Mouse (Mus musculus) adrenal gland, adult 18-20 months (tissue): ENCODE measurements around the gene Kazn. TPM values are rescaled to one million over a fixed set of nuclear protein-coding genes. Genes with fewer than 3 reads are reported as not detected.

Experiments used
- DNase-seq, 2 experiments: peaks; one replicate each; pipeline ENCODE4 v3.0.0; 2021 to 2022; ENCODE audit warnings: low spot score in 2 of 2
- total RNA-seq, 2 experiments: library from RNA; stranded (reverse); gene quantifications; 1 replicate in 1 of 2; 2 replicates in 1 of 2; pipeline ENCODE4 v1.2.3; 2021

The Kazn gene
- total RNA-seq, 2 experiments from 2014 or later, result 11.1 to 18.6 TPM

- peak; percentile 29 to 50 for DNase-seq
These were observed 73.1 kb downstream of the Kazn start for GRCm38 (mm10) chr4:142165835-142166701.

- DNase-seq, result no peak
These were observed 73.8 kb downstream of the Kazn start for GRCm38 (mm10) chr4:142165363-142165762.

DNA sequence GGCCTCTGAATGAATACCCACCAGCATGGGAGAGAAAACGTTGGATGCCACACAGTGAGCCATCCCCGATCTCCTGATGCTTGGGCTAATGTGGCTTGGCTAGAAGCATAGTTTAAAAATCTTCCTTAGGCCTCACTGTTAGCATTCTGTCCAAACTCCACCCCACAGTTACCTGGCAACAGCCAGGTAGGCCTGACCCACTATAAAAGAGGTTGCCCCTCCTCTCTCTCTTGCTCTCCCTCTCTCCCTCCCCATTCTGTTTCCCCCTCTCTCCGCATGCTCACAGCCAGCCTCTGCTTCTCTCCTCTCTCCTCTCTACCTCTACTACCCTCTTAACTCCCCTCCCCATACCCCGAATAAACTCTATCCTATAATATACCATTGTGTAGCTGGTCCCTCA lies 74.8 kb downstream of the Kazn start:
- no peak for DNase-seq

DNA sequence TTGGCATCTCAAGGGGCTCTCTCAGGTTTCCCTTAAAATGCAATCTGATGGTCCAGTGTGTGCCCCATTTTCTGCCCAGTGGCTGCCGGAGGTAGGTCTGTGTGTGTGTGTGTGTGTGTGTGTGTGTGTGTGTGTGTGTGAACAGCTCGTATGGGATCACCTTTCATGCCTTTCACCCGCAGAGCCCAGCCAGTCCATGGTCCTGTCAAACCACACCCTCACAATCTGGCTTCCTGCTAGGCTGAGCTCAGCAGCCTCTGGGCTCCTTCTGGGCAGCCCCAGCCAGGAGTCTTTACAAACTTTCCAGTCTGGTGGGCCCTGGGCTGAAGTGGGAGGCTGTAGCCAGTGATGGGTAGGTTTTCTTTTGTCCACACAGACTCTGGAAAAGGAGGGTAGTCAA lies 75.3 kb downstream of the Kazn start:
- DNase-seq, result no peak

- no peak for DNase-seq
These were observed 76.5 kb downstream of the Kazn start for GRCm38 (mm10) chr4:142162729-142163128.

GRCm38 (mm10) chr4:142162102-142162501 lies 77.1 kb downstream of the Kazn start:
- DNase-seq, result no peak

DNA sequence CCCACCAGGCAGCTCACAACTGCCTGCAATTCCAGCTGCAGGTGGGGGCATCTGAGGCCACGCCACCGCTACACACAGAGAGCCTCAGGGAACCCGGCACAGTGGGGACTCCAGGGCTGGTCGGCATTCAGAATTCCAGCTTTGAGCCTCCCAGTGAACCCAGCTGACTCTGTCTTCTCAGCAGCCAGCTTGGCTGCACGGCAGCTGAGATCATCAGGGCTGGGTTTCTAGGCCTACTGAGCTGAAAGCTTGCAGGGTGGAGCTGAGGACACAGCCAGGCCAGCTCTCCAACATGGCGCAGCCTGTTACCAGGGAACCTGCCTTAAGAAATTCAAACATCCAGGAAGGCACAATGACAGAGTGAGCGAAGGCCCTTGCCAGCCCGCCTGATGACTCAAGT lies 79.2 kb downstream of the Kazn start:
- no peak for DNase-seq

- DNase-seq, result no peak
These were observed 82.7 kb downstream of the Kazn start for GRCm38 (mm10) chr4:142156506-142156905.

DNA sequence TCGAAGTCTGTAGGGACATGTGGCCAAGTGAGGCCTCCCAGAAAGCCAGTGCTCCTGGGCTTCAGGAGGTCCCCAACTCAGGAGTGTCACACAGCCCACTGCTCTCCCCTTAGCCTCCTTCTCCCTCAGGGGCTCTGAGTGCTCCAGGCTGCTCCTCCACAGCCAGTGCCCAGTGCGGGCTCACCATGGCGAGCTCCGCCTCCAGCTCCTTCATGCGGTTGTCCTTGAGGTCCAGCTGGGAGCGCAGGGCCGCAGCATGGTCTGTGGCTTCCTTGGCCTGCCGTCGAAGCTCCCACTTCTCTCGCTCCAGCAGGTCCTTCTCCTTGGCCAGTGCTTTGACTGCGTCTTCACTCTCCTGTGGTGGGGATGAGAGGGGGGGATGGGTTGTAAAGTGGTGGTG lies 85.0 kb downstream of the Kazn start:
- DNase-seq, result peak in 1 of 2 experiments; percentile 37

DNA sequence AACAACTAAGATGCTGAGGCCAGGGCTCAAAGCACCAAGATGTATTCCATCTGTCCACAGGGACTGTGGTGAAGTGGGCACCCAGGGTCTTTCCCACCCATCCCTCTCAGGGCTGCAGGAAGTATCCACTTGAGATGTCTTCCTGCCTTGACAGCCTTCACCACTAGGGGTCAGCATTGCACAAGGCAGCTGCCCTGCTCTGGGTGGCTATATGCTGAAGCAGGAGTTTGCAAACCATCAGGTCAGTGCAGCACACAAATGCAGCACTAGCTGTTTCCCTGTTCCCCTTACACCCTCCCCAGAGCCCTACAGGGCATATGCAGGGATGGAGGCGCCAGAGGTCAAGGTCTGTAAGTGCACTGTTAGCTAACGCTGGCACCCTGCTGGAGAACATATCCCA lies 85.7 kb downstream of the Kazn start:
- DNase-seq, result peak; percentile 87 to 88

DNA sequence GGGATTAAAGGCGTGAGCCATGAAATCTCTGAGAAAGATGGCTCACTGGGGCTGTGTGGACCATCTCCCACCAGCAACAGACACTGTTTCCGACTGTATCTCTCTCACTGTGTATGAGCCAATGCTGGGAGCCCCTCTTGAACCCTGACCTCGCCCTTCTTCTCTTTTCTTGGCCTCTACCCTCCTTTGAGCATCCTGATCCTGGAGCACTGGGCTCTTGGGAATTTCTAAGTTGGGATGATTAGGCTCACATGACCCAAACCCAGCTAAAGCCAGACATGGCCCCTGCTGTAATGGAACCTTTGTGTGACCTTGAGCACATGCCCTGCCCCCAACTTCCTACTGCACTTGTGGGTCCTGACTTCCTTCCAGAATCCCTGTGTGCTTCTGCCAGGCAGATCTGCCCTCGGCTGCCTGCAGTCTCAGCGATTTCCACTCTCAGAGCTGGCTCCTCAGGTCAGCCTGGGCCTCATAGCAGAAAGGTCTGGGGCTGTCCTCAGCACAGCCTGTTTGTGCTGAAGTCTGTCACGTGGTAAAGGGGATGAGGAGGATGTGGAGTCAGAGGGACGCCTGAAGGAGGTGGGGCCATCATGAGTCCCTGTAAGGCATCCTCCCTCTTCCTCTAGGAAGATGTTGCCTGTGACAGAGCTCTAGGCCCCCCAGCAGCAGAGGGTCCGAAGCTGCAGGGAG lies 86.3 kb downstream of the Kazn start:
- DNase-seq, result no peak

- DNase-seq, result no peak
These were observed 89.1 kb downstream of the Kazn start for GRCm38 (mm10) chr4:142150086-142150485.

DNA sequence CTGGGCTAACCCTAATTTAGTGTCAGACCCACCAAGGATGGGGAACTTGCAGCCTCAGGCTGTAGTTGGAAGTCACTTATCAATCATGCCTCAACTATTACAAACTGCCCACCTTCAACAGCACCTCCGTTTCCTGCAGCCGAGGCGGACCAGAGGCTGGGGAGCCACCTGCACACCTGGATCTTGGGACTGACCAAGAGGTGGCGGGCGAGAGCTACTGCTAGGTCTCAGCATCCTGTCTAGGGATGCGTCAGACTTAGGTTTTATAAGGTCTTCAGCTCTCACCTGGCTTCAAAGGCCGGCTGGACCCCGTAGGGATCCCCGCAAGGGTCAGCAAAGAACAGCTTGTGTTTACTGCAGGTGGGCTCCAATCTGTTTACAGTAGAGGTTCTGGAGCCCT lies 90.0 kb downstream of the Kazn start:
- DNase-seq, result no peak

- no peak for DNase-seq
These were observed 91.5 kb downstream of the Kazn start for GRCm38 (mm10) chr4:142147671-142148070.

GRCm38 (mm10) chr4:142144096-142144495 lies 95.1 kb downstream of the Kazn start:
- no peak for DNase-seq

- DNase-seq, result no peak
These were observed 95.9 kb downstream of the Kazn start for GRCm38 (mm10) chr4:142143290-142143689.

DNA sequence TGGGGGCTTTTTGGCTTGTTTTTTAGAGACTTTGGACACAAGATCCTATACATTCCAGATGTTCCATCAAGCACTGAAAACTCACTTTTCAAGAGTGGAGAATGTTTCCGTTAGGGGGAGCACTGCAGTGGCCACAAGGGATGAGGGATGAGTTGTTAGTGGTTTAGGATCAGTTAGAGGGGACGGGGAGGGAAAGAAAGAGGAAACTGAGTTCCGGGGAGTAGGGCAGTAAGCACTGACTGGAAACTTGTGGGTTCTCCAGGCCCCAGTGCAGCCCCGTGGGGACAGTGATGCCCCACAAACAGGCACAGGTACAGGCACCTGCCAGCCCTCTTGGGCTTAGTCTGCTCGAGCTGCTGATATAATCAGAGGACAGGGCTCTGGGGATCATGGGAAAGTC lies 99.5 kb downstream of the Kazn start:
- DNase-seq, result no peak

- no peak for DNase-seq
These were observed 100.7 kb downstream of the Kazn start for GRCm38 (mm10) chr4:142138356-142139099.

- DNase-seq, result no peak
These were observed 102.3 kb downstream of the Kazn start for GRCm38 (mm10) chr4:142136766-142137503.

DNA sequence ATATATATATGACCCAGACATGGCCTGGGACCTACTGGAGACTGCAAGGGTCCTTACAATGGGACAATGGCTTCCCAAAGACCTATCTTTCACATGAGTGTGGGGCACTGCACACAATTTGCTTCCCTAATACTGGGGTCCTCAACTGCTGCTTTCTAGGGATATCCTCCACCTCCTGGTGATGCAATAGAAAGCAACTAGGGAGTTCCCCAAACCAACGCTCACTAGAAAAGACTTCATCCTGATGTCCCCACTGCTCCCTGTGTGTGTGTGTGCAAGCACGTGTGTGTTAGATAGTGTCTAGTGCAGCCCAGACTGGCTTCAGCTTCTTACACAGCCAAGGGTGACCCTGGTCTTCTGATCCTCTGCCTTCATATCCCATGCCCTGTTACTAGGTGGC lies 103.7 kb downstream of the Kazn start:
- no peak for DNase-seq

DNA sequence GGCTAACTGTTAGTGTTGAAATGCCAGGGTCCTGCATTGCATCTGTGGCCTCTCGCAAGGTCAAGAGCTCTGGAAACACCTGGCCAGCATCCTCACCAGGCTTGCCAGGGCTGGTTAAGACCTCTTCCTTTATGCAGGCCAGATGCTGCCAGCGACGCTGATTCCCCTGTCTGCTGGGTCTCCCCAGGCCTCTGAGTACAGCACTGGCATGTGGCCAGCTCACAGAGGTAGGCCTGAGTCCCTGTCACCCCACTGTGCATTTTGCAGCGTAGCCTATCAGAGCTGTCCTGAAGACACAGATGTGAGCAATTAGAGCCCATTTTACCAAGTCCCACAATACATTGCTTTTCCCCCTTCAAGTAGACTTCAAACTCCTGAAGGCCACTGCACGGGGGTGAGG lies 109.0 kb downstream of the Kazn start:
- no peak for DNase-seq
